Mouse (Mus musculus): ENCODE results near the gene Cpped1. TPM values are rescaled to one million over a fixed set of nuclear protein-coding genes. Genes with fewer than 3 reads are reported as not detected.

The Cpped1 gene
- polyA plus RNA-seq (2014; fragmentation: Nextera tagmentation; extraction: Ambion mirVana) = 27.0 and 27.9 TPM in 2 replicates

- under 1% methylated on average over 32 of the region's 32 CpGs for WGBS
- H3K36me3 ChIP-seq (replicated peaks; ENCODE audit: control insufficient read depth, insufficient read depth, low read depth, low read length) = no peaks in the 10 kb centered on the region
- H3K27me3 ChIP-seq (ENCODE audit: control insufficient read depth, insufficient read depth, low read length) = no peaks in the 10 kb centered on the region
Measured at GRCm38 (mm10) chr16:11909035-11909591, at the start of gene Cpped1. Cpped1 (minus strand) TSS chr16:11909445.

GRCm38 (mm10) chr16:11940477-11940876 lies 31.2 kb upstream of the Cpped1 start:
- no peak for ATAC-seq (replicated peaks; ENCODE audit: insufficient number of reproducible peaks, low FRiP score, low TSS enrichment, low read depth)
- peak; percentile 62 for DNase-seq (ENCODE audit: low spot score)
- no peaks in the 10 kb centered on the region for H3K4me1 ChIP-seq (ENCODE audit: control insufficient read depth, insufficient read depth, low read length)
- H3K27ac ChIP-seq (replicated peaks; ENCODE audit: low read depth, low read length) = no peak overlapping the region
- no peak overlapping the region for H3K4me3 ChIP-seq (ENCODE audit: low read depth, low read length)
- no peaks in the 10 kb centered on the region for H3K36me3 ChIP-seq (replicated peaks; ENCODE audit: control insufficient read depth, insufficient read depth, low read depth, low read length)
- no peak overlapping the region for H3K9ac ChIP-seq (replicated peaks; ENCODE audit: low read length)
- no peaks in the 10 kb centered on the region for H3K9me3 ChIP-seq (replicated peaks; ENCODE audit: control insufficient read depth, low read length)
- no peak overlapping the region for H3K4me2 ChIP-seq (ENCODE audit: low read depth, low read length)
- H3K27me3 ChIP-seq (ENCODE audit: control insufficient read depth, insufficient read depth, low read length) = no peaks in the 10 kb centered on the region

More at GRCm38 (mm10) chr16:11909035-11909591, at the start of gene Cpped1:
- Histone ChIP-seq H3K4me1 (ENCODE audit: control insufficient read depth, insufficient read depth, low read length) (no peaks in the 10 kb centered on the region), H3K27ac (replicated peaks; ENCODE audit: low read depth, low read length) (peak within 1 kb of the TSS; percentile 47; the same call in 1 of the 2 replicates), H3K4me2 (ENCODE audit: low read depth, low read length) (peak within 1 kb of the TSS; percentile 64), H3K9ac (replicated peaks; ENCODE audit: low read length) (peak within 1 kb of the TSS; percentile 79), H3K9me3 (replicated peaks; ENCODE audit: control insufficient read depth, low read length) (no peaks in the 10 kb centered on the region), H3K4me3 (ENCODE audit: low read depth, low read length) (peak within 1 kb of the TSS; percentile 51)
- peak; percentile 97 for ATAC-seq (replicated peaks; ENCODE audit: insufficient number of reproducible peaks, low FRiP score, low TSS enrichment, low read depth)
- DNase-seq (ENCODE audit: low spot score) = peak; percentile 88

- ATAC-seq (replicated peaks; ENCODE audit: insufficient number of reproducible peaks, low FRiP score, low TSS enrichment, low read depth) (no peak), DNase-seq (ENCODE audit: low spot score) (no peak)
- H3K4me2 ChIP-seq (ENCODE audit: low read depth, low read length) = no peak overlapping the region
- no peaks in the 10 kb centered on the region for H3K4me1 ChIP-seq (ENCODE audit: control insufficient read depth, insufficient read depth, low read length)
- WGBS = 86% methylated on average over 3 of the region's 3 CpGs
- no peak overlapping the region for H3K4me3 ChIP-seq (ENCODE audit: low read depth, low read length)
- H3K27ac ChIP-seq (replicated peaks; ENCODE audit: low read depth, low read length) = no peak overlapping the region
- no peaks in the 10 kb centered on the region for H3K9me3 ChIP-seq (replicated peaks; ENCODE audit: control insufficient read depth, low read length)
- H3K9ac ChIP-seq (replicated peaks; ENCODE audit: low read length) = no peak overlapping the region
- no peaks in the 10 kb centered on the region for H3K36me3 ChIP-seq (replicated peaks; ENCODE audit: control insufficient read depth, insufficient read depth, low read depth, low read length)
- no peaks in the 10 kb centered on the region for H3K27me3 ChIP-seq (ENCODE audit: control insufficient read depth, insufficient read depth, low read length)
Measured at GRCm38 (mm10) chr16:11910801-11911200, 1.6 kb upstream of the Cpped1 start.

- no peak overlapping the region for H3K4me2 ChIP-seq (ENCODE audit: low read depth, low read length)
- no peak for DNase-seq (ENCODE audit: low spot score)
- H3K4me3 ChIP-seq (ENCODE audit: low read depth, low read length) = no peak overlapping the region; the same call in 1 of the 2 replicates
- no peaks in the 10 kb centered on the region for H3K9me3 ChIP-seq (replicated peaks; ENCODE audit: control insufficient read depth, low read length)
- no peak for ATAC-seq (replicated peaks; ENCODE audit: insufficient number of reproducible peaks, low FRiP score, low TSS enrichment, low read depth)
- H3K27me3 ChIP-seq (ENCODE audit: control insufficient read depth, insufficient read depth, low read length) = no peaks in the 10 kb centered on the region
- WGBS = 83% methylated on average over 3 of the region's 3 CpGs
- H3K36me3 ChIP-seq (replicated peaks; ENCODE audit: control insufficient read depth, insufficient read depth, low read depth, low read length) = no peaks in the 10 kb centered on the region
- H3K9ac ChIP-seq (replicated peaks; ENCODE audit: low read length) = no peak overlapping the region
- H3K4me1 ChIP-seq (ENCODE audit: control insufficient read depth, insufficient read depth, low read length) = no peaks in the 10 kb centered on the region
- H3K27ac ChIP-seq (replicated peaks; ENCODE audit: low read depth, low read length) = no peak overlapping the region
Measured at GRCm38 (mm10) chr16:11909817-11910216, 572 bp upstream of the Cpped1 start.

GRCm38 (mm10) chr16:11908461-11909014 lies 707 bp downstream of the Cpped1 start:
- peak overlapping the region; percentile 47; the same call in 1 of the 2 replicates for H3K27ac ChIP-seq (replicated peaks; ENCODE audit: low read depth, low read length)
- no peaks in the 10 kb centered on the region for H3K4me1 ChIP-seq (ENCODE audit: control insufficient read depth, insufficient read depth, low read length)
- peak overlapping the region; percentile 79 for H3K9ac ChIP-seq (replicated peaks; ENCODE audit: low read length)
- peak; percentile 45; the same call in 1 of the 2 replicates for ATAC-seq (replicated peaks; ENCODE audit: insufficient number of reproducible peaks, low FRiP score, low TSS enrichment, low read depth)
- H3K36me3 ChIP-seq (replicated peaks; ENCODE audit: control insufficient read depth, insufficient read depth, low read depth, low read length) = no peaks in the 10 kb centered on the region
- peak overlapping the region; percentile 51 for H3K4me3 ChIP-seq (ENCODE audit: low read depth, low read length)
- no peaks in the 10 kb centered on the region for H3K9me3 ChIP-seq (replicated peaks; ENCODE audit: control insufficient read depth, low read length)
- H3K27me3 ChIP-seq (ENCODE audit: control insufficient read depth, insufficient read depth, low read length) = no peaks in the 10 kb centered on the region
- peak overlapping the region; percentile 64 for H3K4me2 ChIP-seq (ENCODE audit: low read depth, low read length)
- no peak for DNase-seq (ENCODE audit: low spot score)
- WGBS = 27% methylated on average over 11 of the region's 11 CpGs

GRCm38 (mm10) chr16:11907816-11908215 lies 1.4 kb downstream of the Cpped1 start:
- H3K36me3 ChIP-seq (replicated peaks; ENCODE audit: control insufficient read depth, insufficient read depth, low read depth, low read length) = no peaks in the 10 kb centered on the region
- H3K4me1 ChIP-seq (ENCODE audit: control insufficient read depth, insufficient read depth, low read length) = no peaks in the 10 kb centered on the region
- no peak overlapping the region; the same call in 1 of the 2 replicates for H3K4me2 ChIP-seq (ENCODE audit: low read depth, low read length)
- no peak overlapping the region for H3K27ac ChIP-seq (replicated peaks; ENCODE audit: low read depth, low read length)
- no peak overlapping the region; the same call in 1 of the 2 replicates for H3K9ac ChIP-seq (replicated peaks; ENCODE audit: low read length)
- no peak for DNase-seq (ENCODE audit: low spot score)
- 84% methylated on average over 4 of the region's 4 CpGs for WGBS
- ATAC-seq (replicated peaks; ENCODE audit: insufficient number of reproducible peaks, low FRiP score, low TSS enrichment, low read depth) = no peak
- H3K9me3 ChIP-seq (replicated peaks; ENCODE audit: control insufficient read depth, low read length) = no peaks in the 10 kb centered on the region
- no peaks in the 10 kb centered on the region for H3K27me3 ChIP-seq (ENCODE audit: control insufficient read depth, insufficient read depth, low read length)
- H3K4me3 ChIP-seq (ENCODE audit: low read depth, low read length) = no peak overlapping the region

- Histone ChIP-seq H3K9me3 (replicated peaks; ENCODE audit: control insufficient read depth, low read length) (no peaks in the 10 kb centered on the region), H3K9ac (replicated peaks; ENCODE audit: low read length) (no peak overlapping the region), H3K27ac (replicated peaks; ENCODE audit: low read depth, low read length) (no peak overlapping the region), H3K4me3 (ENCODE audit: low read depth, low read length) (no peak overlapping the region), H3K4me2 (ENCODE audit: low read depth, low read length) (no peak overlapping the region), H3K4me1 (ENCODE audit: control insufficient read depth, insufficient read depth, low read length) (no peaks in the 10 kb centered on the region), H3K36me3 (replicated peaks; ENCODE audit: control insufficient read depth, insufficient read depth, low read depth, low read length) (no peaks in the 10 kb centered on the region), H3K27me3 (ENCODE audit: control insufficient read depth, insufficient read depth, low read length) (no peaks in the 10 kb centered on the region)
- DNase-seq (ENCODE audit: low spot score) (no peak), ATAC-seq (replicated peaks; ENCODE audit: insufficient number of reproducible peaks, low FRiP score, low TSS enrichment, low read depth) (no peak)
- 94% methylated on average over 1 of the region's 1 CpGs for WGBS
Measured at GRCm38 (mm10) chr16:11906906-11907305, 2.3 kb downstream of the Cpped1 start.

GRCm38 (mm10) chr16:11905216-11905615 lies 4.0 kb downstream of the Cpped1 start:
- Histone ChIP-seq H3K9me3 (replicated peaks; ENCODE audit: control insufficient read depth, low read length) (no peaks in the 10 kb centered on the region), H3K27me3 (ENCODE audit: control insufficient read depth, insufficient read depth, low read length) (no peaks in the 10 kb centered on the region), H3K9ac (replicated peaks; ENCODE audit: low read length) (no peak overlapping the region), H3K4me2 (ENCODE audit: low read depth, low read length) (no peak overlapping the region), H3K27ac (replicated peaks; ENCODE audit: low read depth, low read length) (no peak overlapping the region), H3K4me1 (ENCODE audit: control insufficient read depth, insufficient read depth, low read length) (no peaks in the 10 kb centered on the region), H3K36me3 (replicated peaks; ENCODE audit: control insufficient read depth, insufficient read depth, low read depth, low read length) (no peaks in the 10 kb centered on the region), H3K4me3 (ENCODE audit: low read depth, low read length) (no peak overlapping the region)
- 85% methylated on average over 4 of the region's 4 CpGs for WGBS
- DNase-seq (ENCODE audit: low spot score) = no peak
- no peak for ATAC-seq (replicated peaks; ENCODE audit: insufficient number of reproducible peaks, low FRiP score, low TSS enrichment, low read depth)
